Mouse (Mus musculus): ENCODE results near the gene Colca2. TPM values are rescaled to one million over a fixed set of nuclear protein-coding genes. Genes with fewer than 3 reads are reported as not detected.

The Colca2 gene
- total and polyA plus RNA-seq, 2 experiments from 2014 or later = 3.0 to 12.4 TPM

GRCm38 (mm10) chr9:51268852-51269251, 9.5 kb downstream of the Colca2 start:
- DNase-seq (ENCODE audit: low spot score) (no peak), ATAC-seq (ENCODE audit: insufficient read depth, low read depth) (no peak)
- Histone ChIP-seq H3K4me3 (ENCODE audit: low read depth, low read length) (no peak overlapping the region), H3K27ac (ENCODE audit: low read depth) (no peak overlapping the region), H3K4me1 (ENCODE audit: control insufficient read depth, insufficient read depth) (no peaks in the 10 kb centered on the region), H3K36me3 (replicated peaks; ENCODE audit: control insufficient read depth, insufficient read depth, low read length) (no peaks in the 10 kb centered on the region), H3K27me3 (ENCODE audit: control insufficient read depth, insufficient read depth, low read length) (no peaks in the 10 kb centered on the region), H3K9me3 (replicated peaks; ENCODE audit: control insufficient read depth, low read length) (no peaks in the 10 kb centered on the region), H3K9ac (replicated peaks; ENCODE audit: low read depth, low read length) (no peak overlapping the region), H3K4me2 (ENCODE audit: low read depth, low read length) (no peak overlapping the region)
- TF ChIP-seq CTCF (IDR thresholded peaks at IDR 0.05; ENCODE audit: low read depth) (no peak), EP300 (IDR thresholded peaks at IDR 0.05; ENCODE audit: low read depth) (no peak)
- 87% methylated on average over 5 of the region's 5 CpGs for WGBS

GRCm38 (mm10) chr9:51258426-51258825, 19.9 kb downstream of the Colca2 start:
- no peak overlapping the region for H3K4me3 ChIP-seq (ENCODE audit: low read depth, low read length)
- H3K27me3 ChIP-seq (ENCODE audit: control insufficient read depth, insufficient read depth, low read length) = no peaks in the 10 kb centered on the region
- no peak overlapping the region for H3K4me2 ChIP-seq (ENCODE audit: low read depth, low read length)
- 76% methylated on average over 5 of the region's 5 CpGs for WGBS
- ATAC-seq (ENCODE audit: insufficient read depth, low read depth) (no peak), DNase-seq (ENCODE audit: low spot score) (no peak)
- TF ChIP-seq EP300 (IDR thresholded peaks at IDR 0.05; ENCODE audit: low read depth) = no peak
- no peak for TF ChIP-seq CTCF (IDR thresholded peaks at IDR 0.05; ENCODE audit: low read depth)
- H3K27ac ChIP-seq (ENCODE audit: low read depth) = no peak overlapping the region
- H3K9ac ChIP-seq (replicated peaks; ENCODE audit: low read depth, low read length) = no peak overlapping the region
- H3K4me1 ChIP-seq (ENCODE audit: control insufficient read depth, insufficient read depth) = no peaks in the 10 kb centered on the region
- no peaks in the 10 kb centered on the region for H3K36me3 ChIP-seq (replicated peaks; ENCODE audit: control insufficient read depth, insufficient read depth, low read length)
- no peaks in the 10 kb centered on the region for H3K9me3 ChIP-seq (replicated peaks; ENCODE audit: control insufficient read depth, low read length)

DNA sequence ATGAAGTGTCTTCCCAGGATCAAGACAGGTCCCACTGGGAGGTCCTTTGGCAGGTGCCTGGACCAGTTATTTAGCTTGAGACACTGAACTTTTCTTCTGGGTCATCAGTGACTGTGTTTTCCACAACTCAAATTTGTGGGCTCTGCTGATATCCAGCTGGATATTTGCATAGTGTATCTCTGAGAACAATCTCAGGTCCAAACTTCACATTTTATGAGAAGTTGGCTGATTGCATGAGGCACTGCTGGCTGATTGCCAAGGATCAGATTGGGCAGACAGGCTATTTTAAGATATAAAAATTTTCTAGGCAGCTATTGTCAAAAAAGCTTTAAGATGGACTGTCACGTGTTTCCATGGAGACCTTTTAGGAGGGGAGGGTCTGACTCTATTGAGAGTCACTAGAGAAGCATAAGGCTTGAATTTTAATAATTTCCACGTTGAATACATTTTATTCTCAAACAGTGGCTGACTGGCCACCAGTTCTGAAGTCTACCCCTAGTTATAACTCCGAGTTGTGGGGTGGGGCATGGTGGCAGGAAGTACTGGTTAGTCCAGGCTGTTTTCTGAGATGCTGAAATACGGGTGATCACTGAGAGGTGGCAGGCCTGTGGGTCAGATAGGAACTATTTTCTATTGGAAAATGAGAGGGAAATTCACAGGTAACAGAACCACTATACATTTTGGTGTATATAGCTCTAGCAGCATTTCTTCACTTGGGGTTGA, 21.4 kb downstream of the Colca2 start:
- H3K36me3 ChIP-seq (replicated peaks; ENCODE audit: control insufficient read depth, insufficient read depth, low read length) = no peaks in the 10 kb centered on the region
- no peak overlapping the region for H3K4me3 ChIP-seq (ENCODE audit: low read depth, low read length)
- H3K4me2 ChIP-seq (ENCODE audit: low read depth, low read length) = no peak overlapping the region
- H3K9me3 ChIP-seq (replicated peaks; ENCODE audit: control insufficient read depth, low read length) = no peaks in the 10 kb centered on the region
- no peak overlapping the region for H3K9ac ChIP-seq (replicated peaks; ENCODE audit: low read depth, low read length)
- no peak for TF ChIP-seq EP300 (IDR thresholded peaks at IDR 0.05; ENCODE audit: low read depth)
- TF ChIP-seq CTCF (IDR thresholded peaks at IDR 0.05; ENCODE audit: low read depth) = no peak
- no peak for DNase-seq (ENCODE audit: low spot score)
- no peak overlapping the region for H3K27ac ChIP-seq (ENCODE audit: low read depth)
- H3K27me3 ChIP-seq (ENCODE audit: control insufficient read depth, insufficient read depth, low read length) = no peaks in the 10 kb centered on the region
- H3K4me1 ChIP-seq (ENCODE audit: control insufficient read depth, insufficient read depth) = no peaks in the 10 kb centered on the region
- 65% methylated on average over 4 of the region's 4 CpGs for WGBS
- ATAC-seq (ENCODE audit: insufficient read depth, low read depth) = no peak

- ATAC-seq (ENCODE audit: insufficient read depth, low read depth) (no peak), DNase-seq (ENCODE audit: low spot score) (no peak)
- Histone ChIP-seq H3K9ac (replicated peaks; ENCODE audit: low read depth, low read length) (no peak overlapping the region), H3K4me1 (ENCODE audit: control insufficient read depth, insufficient read depth) (no peaks in the 10 kb centered on the region), H3K36me3 (replicated peaks; ENCODE audit: control insufficient read depth, insufficient read depth, low read length) (no peaks in the 10 kb centered on the region), H3K9me3 (replicated peaks; ENCODE audit: control insufficient read depth, low read length) (no peaks in the 10 kb centered on the region), H3K27me3 (ENCODE audit: control insufficient read depth, insufficient read depth, low read length) (no peaks in the 10 kb centered on the region), H3K4me3 (ENCODE audit: low read depth, low read length) (no peak overlapping the region), H3K4me2 (ENCODE audit: low read depth, low read length) (no peak overlapping the region), H3K27ac (ENCODE audit: low read depth) (no peak overlapping the region)
- WGBS = 39% methylated on average over 12 of the region's 12 CpGs
- TF ChIP-seq CTCF (IDR thresholded peaks at IDR 0.05; ENCODE audit: low read depth) (no peak), EP300 (IDR thresholded peaks at IDR 0.05; ENCODE audit: low read depth) (no peak)
Observed at GRCm38 (mm10) chr9:51238741-51239385, 39.5 kb downstream of the Colca2 start.

- 90% methylated on average over 8 of the region's 8 CpGs for WGBS
- TF ChIP-seq EP300 (IDR thresholded peaks at IDR 0.05; ENCODE audit: low read depth) = no peak
- TF ChIP-seq CTCF (IDR thresholded peaks at IDR 0.05; ENCODE audit: low read depth) = no peak
- Histone ChIP-seq H3K4me1 (ENCODE audit: control insufficient read depth, insufficient read depth) (no peaks in the 10 kb centered on the region), H3K36me3 (replicated peaks; ENCODE audit: control insufficient read depth, insufficient read depth, low read length) (no peaks in the 10 kb centered on the region), H3K27ac (ENCODE audit: low read depth) (no peak overlapping the region), H3K9ac (replicated peaks; ENCODE audit: low read depth, low read length) (no peak overlapping the region), H3K9me3 (replicated peaks; ENCODE audit: control insufficient read depth, low read length) (no peaks in the 10 kb centered on the region), H3K4me3 (ENCODE audit: low read depth, low read length) (no peak overlapping the region), H3K27me3 (ENCODE audit: control insufficient read depth, insufficient read depth, low read length) (no peaks in the 10 kb centered on the region), H3K4me2 (ENCODE audit: low read depth, low read length) (no peak overlapping the region)
- DNase-seq (ENCODE audit: low spot score) (no peak), ATAC-seq (ENCODE audit: insufficient read depth, low read depth) (no peak)
Observed at GRCm38 (mm10) chr9:51232163-51232562, 46.2 kb downstream of the Colca2 start.

All from heart, postnatal 0 days (tissue).